Mouse (Mus musculus): ENCODE data around the gene Cdr2l. TPM values are rescaled to one million over a fixed set of nuclear protein-coding genes. Genes with fewer than 3 reads are reported as not detected.
"Not testable (repeated sequence)": the region's sequence is repeated elsewhere in the genome, so short reads cannot be mapped to it uniquely, and the experiment has no call there.

Cdr2l gene
- polyA plus RNA-seq, 1 experiment = 14.3 TPM

GRCm38 (mm10) chr11:115381276-115381675 lies 440 bp upstream of the Cdr2l start:
- Histone ChIP-seq H3K4me3 (ENCODE audit: control insufficient read depth, insufficient read depth, low read length) (no peak overlapping the region), H3K4me1 (replicated peaks; ENCODE audit: control insufficient read depth, insufficient read depth, low read length) (peaks cover 10% of the 10 kb centered on the region), H3K27ac (ENCODE audit: control insufficient read depth, insufficient read depth, low read length) (no peak overlapping the region), H3K36me3 (ENCODE audit: control insufficient read depth, insufficient read depth, low read length) (no peaks in the 10 kb centered on the region), H3K27me3 (ENCODE audit: control insufficient read depth, insufficient read depth, low read length) (peaks cover 10% of the 10 kb centered on the region; the same call in 1 of the 2 replicates)
- DNase-seq = no peak
- no peak for TF ChIP-seq POLR2A (IDR thresholded peaks at IDR 0.05; ENCODE audit: control insufficient read depth, extremely low read depth, insufficient read depth, low read length, poor library complexity)
- TF ChIP-seq CTCF (IDR thresholded peaks at IDR 0.05; ENCODE audit: borderline replicate concordance, control insufficient read depth, extremely low read depth, insufficient read depth, low read length, poor library complexity) = no peak
- WGBS = 72% methylated on average over 9 of the region's 9 CpGs

- H3K27me3 ChIP-seq (ENCODE audit: control insufficient read depth, insufficient read depth, low read length) = peaks cover 10% of the 10 kb centered on the region; the same call in 1 of the 2 replicates
- peaks cover 10% of the 10 kb centered on the region for H3K4me1 ChIP-seq (replicated peaks; ENCODE audit: control insufficient read depth, insufficient read depth, low read length)
- no peak overlapping the region for H3K4me3 ChIP-seq (ENCODE audit: control insufficient read depth, insufficient read depth, low read length)
- no peaks in the 10 kb centered on the region for H3K36me3 ChIP-seq (ENCODE audit: control insufficient read depth, insufficient read depth, low read length)
- WGBS = 70% methylated on average over 5 of the region's 5 CpGs
- no peak for TF ChIP-seq POLR2A (IDR thresholded peaks at IDR 0.05; ENCODE audit: control insufficient read depth, extremely low read depth, insufficient read depth, low read length, poor library complexity)
- TF ChIP-seq CTCF (IDR thresholded peaks at IDR 0.05; ENCODE audit: borderline replicate concordance, control insufficient read depth, extremely low read depth, insufficient read depth, low read length, poor library complexity) = no peak
- no peak for DNase-seq
- no peak overlapping the region for H3K27ac ChIP-seq (ENCODE audit: control insufficient read depth, insufficient read depth, low read length)
These were observed 1.2 kb downstream of the Cdr2l start for GRCm38 (mm10) chr11:115382891-115383290.

GRCm38 (mm10) chr11:115383701-115384474 lies 2.2 kb downstream of the Cdr2l start:
- peaks cover 10% of the 10 kb centered on the region for H3K4me1 ChIP-seq (replicated peaks; ENCODE audit: control insufficient read depth, insufficient read depth, low read length)
- H3K27ac ChIP-seq (ENCODE audit: control insufficient read depth, insufficient read depth, low read length) = no peak overlapping the region
- no peaks in the 10 kb centered on the region for H3K36me3 ChIP-seq (ENCODE audit: control insufficient read depth, insufficient read depth, low read length)
- 70% methylated on average over 16 of the region's 16 CpGs for WGBS
- H3K27me3 ChIP-seq (ENCODE audit: control insufficient read depth, insufficient read depth, low read length) = peaks cover 10% of the 10 kb centered on the region; the same call in 1 of the 2 replicates
- TF ChIP-seq POLR2A (IDR thresholded peaks at IDR 0.05; ENCODE audit: control insufficient read depth, extremely low read depth, insufficient read depth, low read length, poor library complexity) (no peak), CTCF (IDR thresholded peaks at IDR 0.05; ENCODE audit: borderline replicate concordance, control insufficient read depth, extremely low read depth, insufficient read depth, low read length, poor library complexity) (no peak)
- no peak overlapping the region for H3K4me3 ChIP-seq (ENCODE audit: control insufficient read depth, insufficient read depth, low read length)
- DNase-seq = no peak

GRCm38 (mm10) chr11:115384587-115384986 lies 2.9 kb downstream of the Cdr2l start:
- Histone ChIP-seq H3K27ac (ENCODE audit: control insufficient read depth, insufficient read depth, low read length) (no peak overlapping the region), H3K4me3 (ENCODE audit: control insufficient read depth, insufficient read depth, low read length) (no peak overlapping the region), H3K4me1 (replicated peaks; ENCODE audit: control insufficient read depth, insufficient read depth, low read length) (peaks cover 10% of the 10 kb centered on the region), H3K27me3 (ENCODE audit: control insufficient read depth, insufficient read depth, low read length) (peaks cover 10% of the 10 kb centered on the region; the same call in 1 of the 2 replicates), H3K36me3 (ENCODE audit: control insufficient read depth, insufficient read depth, low read length) (no peaks in the 10 kb centered on the region)
- TF ChIP-seq POLR2A (IDR thresholded peaks at IDR 0.05; ENCODE audit: control insufficient read depth, extremely low read depth, insufficient read depth, low read length, poor library complexity) (no peak), CTCF (IDR thresholded peaks at IDR 0.05; ENCODE audit: borderline replicate concordance, control insufficient read depth, extremely low read depth, insufficient read depth, low read length, poor library complexity) (no peak)
- 100% methylated on average over 5 of the region's 5 CpGs for WGBS
- no peak for DNase-seq

- DNase-seq = not testable (repeated sequence)
These were observed 5.1 kb downstream of the Cdr2l start for GRCm38 (mm10) chr11:115386859-115387258.

GRCm38 (mm10) chr11:115391358-115391757 lies 9.6 kb downstream of the Cdr2l start:
- Histone ChIP-seq H3K27ac (ENCODE audit: control insufficient read depth, insufficient read depth, low read length) (no peak overlapping the region), H3K4me3 (ENCODE audit: control insufficient read depth, insufficient read depth, low read length) (no peak overlapping the region), H3K4me1 (replicated peaks; ENCODE audit: control insufficient read depth, insufficient read depth, low read length) (no peaks in the 10 kb centered on the region), H3K36me3 (ENCODE audit: control insufficient read depth, insufficient read depth, low read length) (no peaks in the 10 kb centered on the region), H3K27me3 (ENCODE audit: control insufficient read depth, insufficient read depth, low read length) (no peaks in the 10 kb centered on the region)
- WGBS = 97% methylated on average over 7 of the region's 7 CpGs
- TF ChIP-seq CTCF (IDR thresholded peaks at IDR 0.05; ENCODE audit: borderline replicate concordance, control insufficient read depth, extremely low read depth, insufficient read depth, low read length, poor library complexity) (no peak), POLR2A (IDR thresholded peaks at IDR 0.05; ENCODE audit: control insufficient read depth, extremely low read depth, insufficient read depth, low read length, poor library complexity) (no peak)
- no peak for DNase-seq

More at GRCm38 (mm10) chr11:115386859-115387258, 5.1 kb downstream of the Cdr2l start:
- not testable (repeated sequence) for H3K4me3 ChIP-seq (ENCODE audit: control insufficient read depth, insufficient read depth, low read length); H3K27ac ChIP-seq (ENCODE audit: control insufficient read depth, insufficient read depth, low read length); H3K36me3 ChIP-seq (ENCODE audit: control insufficient read depth, insufficient read depth, low read length); H3K4me1 ChIP-seq (replicated peaks; ENCODE audit: control insufficient read depth, insufficient read depth, low read length); H3K27me3 ChIP-seq (ENCODE audit: control insufficient read depth, insufficient read depth, low read length)
- 67% methylated on average over 3 of the region's 3 CpGs for WGBS

All from thymus, adult 2 months (tissue).